Mouse (Mus musculus): ENCODE results near the gene Tyw5.

The Tyw5 gene

DNA sequence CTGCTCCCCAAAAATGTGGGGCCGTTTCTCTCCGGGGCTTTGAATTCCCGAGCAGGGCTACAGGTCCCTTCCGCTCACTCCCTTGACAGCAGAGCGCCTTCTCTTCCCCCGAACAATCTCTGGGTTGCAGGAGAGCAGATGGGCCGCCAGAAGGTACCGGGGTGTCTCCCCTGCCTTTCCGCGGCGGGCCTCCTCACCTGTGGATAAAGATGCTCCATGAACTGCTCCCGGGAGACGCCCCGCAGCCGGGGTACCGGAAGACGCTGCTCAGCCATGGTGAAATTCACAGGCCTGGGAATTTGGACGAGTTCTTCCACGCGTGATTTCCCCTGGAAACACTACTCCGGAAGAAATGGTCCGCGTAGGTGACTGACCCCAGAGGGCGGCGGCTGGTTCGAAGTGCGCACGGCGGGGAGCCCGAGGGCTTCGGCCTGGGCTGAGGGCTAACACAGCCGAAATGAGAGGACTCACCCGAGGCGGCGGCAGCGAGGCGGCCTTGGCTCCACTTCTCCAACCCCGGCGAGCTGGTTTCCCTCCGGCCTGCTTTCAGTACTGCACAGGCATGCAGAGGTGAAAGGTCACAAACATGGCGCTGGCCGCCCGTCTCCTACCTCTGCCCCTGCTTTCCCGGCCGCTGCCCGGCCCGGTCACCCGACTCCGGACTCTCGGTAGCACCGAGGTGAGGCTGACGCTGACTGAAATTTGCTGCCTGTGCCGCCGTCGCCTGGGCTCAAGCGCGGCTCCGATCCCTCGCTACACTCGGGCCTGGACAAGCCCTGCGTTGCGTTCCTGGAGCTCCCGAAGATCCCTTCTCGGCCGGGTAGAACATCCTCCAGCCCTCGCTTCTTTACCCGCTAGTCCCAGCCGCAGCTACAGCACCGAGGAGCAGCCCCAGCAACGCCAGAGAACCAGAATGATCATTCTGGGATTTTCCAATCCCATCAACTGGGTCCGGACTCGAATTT lies at the start of gene Tyw5, which contains the start of gene Maip1:
TSS of gene Tyw5 (minus strand) at position 915 of the 965 bp plus-strand sequence.
TSS of gene Maip1 (plus strand) at position 142 of the 965 bp plus-strand sequence.
- DNase-seq (ENCODE audit: low read depth): peak; percentile 68

DNA sequence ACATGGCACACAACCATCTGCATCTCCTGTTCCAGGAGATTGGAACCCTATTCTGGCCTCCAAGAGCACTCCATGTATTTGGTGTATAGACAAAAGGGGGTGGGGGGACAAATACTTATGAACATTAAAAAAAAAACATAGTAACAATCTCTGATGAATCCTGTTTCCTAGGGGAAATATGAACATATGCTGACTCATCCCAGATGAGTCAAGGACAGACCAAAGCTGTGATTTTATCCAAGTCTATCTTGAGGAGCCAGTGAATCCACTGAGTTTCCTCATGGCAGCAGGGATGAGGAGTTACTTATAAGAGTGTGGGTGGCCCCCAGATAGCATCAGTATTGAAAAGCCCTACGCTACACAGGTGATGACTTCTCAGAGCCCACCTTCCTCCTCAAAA lies 43.3 kb upstream of the Tyw5 start:
- DNase-seq (ENCODE audit: low read depth): no peak

DNA sequence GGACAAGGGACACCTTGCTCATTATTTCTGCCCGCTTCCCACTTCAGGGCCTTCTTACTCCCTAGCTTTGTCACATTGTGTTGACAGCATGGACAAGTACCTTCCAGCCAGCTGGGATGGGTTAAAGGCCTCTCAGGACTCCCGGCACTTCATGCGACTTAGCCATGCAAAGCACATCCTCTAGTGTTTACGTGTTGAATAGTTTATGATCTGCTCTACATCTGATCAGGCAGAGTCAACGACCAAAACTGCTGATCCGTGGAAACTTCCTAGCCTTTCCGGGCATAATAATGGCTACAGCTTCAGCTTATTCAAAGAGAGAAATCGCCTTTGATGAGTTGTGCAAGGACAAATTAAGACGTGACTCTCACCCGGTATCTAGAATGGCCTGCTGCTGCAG lies 38.8 kb upstream of the Tyw5 start:
- DNase-seq (ENCODE audit: low read depth): no peak

DNA sequence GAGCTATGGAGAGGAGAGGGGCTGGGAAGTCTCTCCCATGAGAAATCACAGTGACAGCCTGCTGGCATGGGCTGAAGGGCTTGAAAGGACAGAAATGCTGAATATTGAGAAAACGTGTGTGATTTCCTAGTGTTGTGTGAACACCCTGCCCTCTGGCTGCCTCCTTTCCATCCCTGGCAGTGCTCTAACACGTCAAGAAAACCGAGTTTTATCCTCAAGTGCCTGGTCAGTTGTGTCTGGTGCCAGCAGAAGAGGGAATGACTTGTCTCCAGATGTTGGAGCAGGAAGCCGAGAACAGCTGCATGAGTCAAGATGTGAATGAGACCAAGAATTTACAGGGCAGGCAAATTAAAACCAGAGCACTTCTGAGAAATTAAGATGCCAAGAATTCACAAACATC lies 33.9 kb upstream of the Tyw5 start:
- no peak for DNase-seq (ENCODE audit: low read depth)

DNA sequence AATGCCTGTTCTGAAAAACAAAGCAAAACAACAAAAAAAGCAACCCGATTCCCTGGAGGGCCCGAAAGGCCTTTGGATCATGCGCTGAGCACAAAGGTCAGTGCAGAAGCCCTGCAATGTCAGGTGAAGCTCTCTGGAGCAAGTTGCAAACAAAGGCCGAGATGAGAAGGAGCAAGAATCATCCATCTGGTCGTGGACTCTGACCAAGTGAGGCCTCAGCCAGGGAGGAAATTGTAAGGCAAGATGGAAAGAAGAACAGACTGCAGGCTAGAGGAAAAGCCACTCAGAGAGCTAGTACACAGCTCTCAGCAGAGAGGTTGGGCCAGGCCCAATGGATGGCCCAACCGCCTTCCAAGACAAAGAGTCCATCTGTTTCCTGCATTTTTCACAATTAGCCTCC lies 32.1 kb upstream of the Tyw5 start:
- no peak for DNase-seq (ENCODE audit: low read depth)

DNA sequence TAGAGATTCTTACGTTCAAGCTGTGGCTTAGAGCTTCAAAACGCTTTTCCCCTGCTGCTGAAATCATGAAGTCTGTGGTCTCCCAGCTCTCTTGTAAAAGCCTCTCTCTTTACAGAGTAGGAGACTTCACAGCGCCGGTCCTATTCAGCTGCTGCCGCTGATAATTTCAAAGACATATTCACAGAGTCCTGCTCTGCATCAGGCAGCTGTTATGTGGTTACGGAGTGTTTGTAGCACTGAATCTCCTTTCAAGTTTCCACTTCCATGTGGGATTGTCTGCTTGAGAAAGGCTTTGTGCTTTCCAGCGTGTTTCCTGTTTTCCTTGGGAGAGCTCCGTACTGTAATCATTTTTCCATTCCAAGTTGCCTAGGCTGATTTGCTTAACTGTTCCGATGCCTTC lies 30.1 kb upstream of the Tyw5 start:
- DNase-seq (ENCODE audit: low read depth): no peak

DNA sequence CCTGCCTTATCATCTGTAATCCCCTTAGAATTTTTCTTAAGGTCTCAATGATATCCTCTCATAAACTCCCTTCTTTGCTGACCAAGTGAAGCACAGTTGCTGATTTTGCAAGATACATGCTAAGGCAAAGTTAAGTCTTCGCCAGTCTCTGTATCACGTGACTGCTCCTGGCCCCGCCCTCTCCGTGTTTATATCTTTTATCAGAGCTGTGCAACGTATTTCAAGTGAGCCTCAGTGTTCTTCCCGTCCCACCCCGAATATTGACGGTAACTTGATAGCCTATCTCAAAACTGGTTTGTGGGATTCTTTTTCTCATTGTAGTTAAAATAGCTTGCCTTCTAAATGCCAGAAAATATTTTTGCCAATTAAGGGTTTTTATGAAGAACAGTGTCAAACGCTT lies 29.5 kb upstream of the Tyw5 start:
- no peak for DNase-seq (ENCODE audit: low read depth)

DNA sequence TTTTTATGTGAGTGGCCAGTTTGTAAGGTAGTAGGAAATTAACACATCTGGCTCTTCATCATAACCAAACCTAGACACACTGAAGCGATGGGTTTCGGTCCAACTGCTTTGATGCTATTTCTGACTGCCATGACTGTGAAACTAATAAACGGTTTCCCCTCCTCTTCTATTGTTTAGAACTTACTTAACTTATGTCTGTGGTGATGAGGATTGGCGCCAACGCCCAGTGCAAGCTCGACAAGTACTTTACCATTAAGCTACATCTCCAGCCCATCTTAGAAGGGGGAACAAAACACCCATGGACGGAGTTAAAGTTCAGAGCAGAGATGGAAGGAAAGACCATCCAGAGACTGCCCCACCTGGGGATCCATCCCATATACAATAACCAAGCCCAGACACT lies 26.2 kb upstream of the Tyw5 start:
- DNase-seq (ENCODE audit: low read depth): no peak

DNA sequence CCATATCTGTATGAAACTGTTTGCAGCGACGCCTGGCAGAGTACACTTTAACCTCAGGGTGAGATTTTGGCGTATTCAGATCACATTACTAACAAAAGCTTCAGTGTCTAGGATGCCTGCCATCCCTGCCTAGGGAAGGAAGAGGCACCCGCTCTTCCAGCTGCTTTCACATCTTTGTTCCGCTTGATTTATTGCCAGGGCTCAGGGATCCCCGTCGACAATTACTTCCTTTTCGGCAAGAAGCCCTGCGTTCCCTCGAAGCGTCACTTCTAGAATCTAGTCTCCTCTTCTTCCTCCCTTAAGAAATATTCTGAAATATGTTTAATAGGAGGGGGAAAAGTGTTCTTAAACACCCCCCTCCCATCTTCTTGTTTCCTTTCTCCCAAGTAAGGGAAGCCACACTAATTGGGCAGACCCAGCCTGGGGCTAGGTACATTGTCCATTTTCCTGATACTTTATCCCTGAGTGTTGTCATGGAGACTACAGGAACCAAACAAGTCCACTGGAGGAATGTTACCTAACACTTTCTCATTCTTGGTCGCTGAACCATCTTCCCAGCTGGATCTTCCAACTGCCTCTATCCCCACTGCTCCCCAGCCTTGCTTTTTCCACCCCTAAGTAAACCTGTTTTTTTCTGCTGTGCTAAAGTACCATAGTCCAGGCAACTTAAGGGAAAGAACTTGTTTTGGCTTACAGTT lies 23.0 kb upstream of the Tyw5 start:
- no peak for DNase-seq (ENCODE audit: low read depth)

DNA sequence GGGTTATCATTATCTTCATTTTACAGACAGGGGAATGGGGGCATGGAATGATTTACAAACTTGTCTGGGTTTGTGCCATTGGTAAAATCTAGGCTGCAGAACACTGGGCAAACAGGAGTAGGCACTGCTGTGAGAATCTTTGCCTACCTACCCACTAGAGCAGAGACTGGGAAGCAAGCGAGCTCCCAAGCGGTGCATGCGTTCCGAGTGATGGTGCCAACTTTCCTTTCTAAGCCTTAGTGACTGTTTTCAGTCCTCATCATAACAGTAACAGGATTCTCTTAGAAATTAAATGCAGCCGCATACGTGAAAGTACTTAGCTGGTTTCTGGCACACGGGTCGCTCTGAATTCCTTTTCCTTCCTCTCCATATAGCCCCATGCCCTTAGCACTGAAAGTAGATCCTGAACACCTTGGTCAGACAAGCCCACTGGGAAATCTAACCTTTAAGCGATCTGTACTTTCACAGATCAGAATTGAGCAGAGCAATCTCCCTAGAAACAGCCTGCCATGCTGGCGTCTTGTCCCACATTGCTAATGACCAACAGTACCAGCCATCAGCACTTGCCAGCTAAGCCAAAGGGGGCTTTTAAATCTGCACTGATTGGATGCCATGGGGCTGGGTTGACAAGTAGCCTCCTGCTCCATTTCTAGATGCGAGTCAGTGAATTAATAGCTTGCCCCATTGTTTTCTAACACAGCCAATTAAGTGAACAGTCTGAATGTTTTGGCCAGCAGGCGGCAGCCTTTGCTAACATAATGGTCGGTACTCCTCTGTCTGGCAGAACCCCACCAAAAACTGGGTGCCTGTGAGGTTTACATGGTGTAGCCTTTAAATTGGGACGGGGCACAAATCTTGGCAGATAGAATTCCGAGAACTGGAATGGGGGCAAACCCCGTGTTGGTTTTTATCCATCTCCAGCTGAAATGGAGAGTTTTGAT lies 21.7 kb upstream of the Tyw5 start:
- peak; percentile 62 for DNase-seq (ENCODE audit: low read depth)

DNA sequence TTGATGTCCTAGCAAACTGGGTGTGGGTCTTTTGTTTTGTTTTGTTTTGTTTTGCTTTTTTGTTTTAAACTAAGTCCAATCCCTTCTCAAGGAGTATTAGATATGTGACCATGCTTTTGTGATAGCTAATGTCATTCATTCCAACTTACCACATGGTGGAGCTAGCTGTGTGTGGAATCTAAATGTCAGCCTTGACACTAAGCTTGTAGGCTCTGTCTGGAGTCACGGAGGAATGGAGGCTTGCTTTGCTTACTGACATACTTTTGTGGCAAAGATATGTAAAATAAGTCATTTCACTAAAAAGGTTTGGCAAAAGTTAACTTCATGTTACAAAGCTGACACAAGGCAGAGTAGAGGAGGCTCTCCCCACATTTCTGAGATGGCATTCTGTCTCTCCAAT lies 16.8 kb upstream of the Tyw5 start:
- no peak for DNase-seq (ENCODE audit: low read depth)

DNA sequence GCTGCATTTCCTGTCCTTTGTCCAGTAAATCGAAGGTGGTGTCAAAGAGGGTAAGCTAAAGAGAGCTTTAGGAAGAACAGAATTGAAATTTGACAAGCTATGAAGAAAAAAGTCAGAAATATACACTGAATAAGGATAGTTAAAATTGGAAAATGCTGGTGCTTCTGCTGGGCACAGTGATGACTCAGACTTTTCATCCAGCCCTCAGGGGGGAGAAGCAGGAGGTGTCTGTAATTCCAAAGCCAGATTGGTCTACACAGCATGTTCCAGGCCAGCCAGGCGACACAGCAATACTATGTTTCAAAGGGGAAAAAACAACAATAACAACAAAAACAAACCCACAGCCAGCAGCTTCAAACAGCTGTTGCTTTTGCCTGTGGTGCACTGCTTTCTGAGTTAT lies 6.5 kb upstream of the Tyw5 start:
- DNase-seq (ENCODE audit: low read depth): no peak

DNA sequence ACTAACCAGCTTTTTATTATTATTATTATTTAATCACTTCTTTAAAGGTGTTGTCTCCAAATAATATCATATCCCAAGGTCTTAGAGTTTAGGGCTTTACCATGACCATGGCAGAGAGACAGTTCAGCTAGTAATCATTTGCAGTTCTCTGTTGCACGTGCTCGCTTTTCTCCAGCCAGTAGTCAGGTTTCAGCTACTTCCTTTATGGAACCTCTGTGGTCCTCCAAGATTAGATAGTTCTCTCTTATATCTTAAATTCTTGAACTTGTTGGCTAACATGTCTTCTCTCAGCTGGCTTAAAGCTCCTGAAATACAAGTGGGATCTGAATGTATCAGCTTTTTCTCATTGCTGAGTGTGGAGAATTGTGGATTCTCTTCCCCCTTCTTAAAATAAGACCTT lies 2.1 kb upstream of the Tyw5 start:
- DNase-seq (ENCODE audit: low read depth): no peak

DNA sequence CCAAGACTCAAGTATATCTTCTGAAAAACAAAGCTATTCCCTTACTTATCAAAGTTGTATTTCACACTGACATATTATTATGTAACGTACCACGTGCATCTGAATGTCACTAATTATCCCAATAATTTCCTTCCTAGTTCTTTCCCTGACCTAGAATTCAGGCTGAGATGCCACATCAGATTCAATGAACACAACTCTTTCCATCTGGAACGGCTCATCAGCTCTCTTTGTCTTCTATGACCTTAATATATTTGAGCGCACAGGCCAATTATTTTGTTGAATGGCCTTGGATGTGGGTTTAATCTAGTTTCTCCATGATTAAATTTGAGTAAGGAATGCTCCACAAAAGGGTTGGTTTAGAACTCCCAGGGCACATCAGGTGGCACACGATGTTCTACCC lies 4.8 kb downstream of the Tyw5 start:
- no peak for DNase-seq (ENCODE audit: low read depth)

DNA sequence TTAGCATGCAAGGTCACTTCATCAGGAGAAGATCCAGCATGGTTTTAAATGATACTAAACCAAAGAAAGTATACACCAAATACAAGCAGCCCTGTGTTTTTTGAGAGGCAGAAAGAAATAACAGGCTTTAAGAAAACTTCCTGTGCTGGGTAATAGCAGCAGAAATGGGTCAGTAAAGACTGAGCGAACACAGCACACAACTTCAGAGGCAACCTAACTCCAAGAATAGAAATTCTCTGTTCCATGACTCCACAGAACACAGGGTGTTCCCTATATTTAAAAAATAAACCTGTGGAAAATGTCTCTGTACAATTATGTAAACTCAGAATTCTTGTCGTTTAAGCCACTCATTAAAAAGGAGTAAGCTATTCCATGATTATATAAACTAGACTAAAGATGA lies 6.0 kb downstream of the Tyw5 start:
- no peak for DNase-seq (ENCODE audit: low read depth)

DNA sequence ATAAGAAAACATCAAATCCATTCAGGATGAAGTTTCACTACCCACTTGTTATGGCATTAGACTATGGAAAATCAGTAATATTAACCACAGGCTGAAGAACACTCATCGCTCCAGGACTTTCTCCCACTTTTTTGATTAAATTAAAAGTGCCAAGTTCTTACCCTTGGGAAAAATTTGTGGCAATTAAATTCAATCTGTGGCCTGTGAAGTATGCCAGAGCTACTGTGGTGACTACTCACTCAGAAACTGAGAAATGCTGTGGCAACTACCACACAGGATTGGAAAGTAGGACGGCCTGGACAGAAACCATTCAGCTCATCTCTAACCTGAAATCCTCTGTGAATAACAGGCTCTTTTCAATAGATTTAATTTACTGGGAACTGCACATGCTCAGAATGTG lies 6.6 kb downstream of the Tyw5 start:
- DNase-seq (ENCODE audit: low read depth): no peak

DNA sequence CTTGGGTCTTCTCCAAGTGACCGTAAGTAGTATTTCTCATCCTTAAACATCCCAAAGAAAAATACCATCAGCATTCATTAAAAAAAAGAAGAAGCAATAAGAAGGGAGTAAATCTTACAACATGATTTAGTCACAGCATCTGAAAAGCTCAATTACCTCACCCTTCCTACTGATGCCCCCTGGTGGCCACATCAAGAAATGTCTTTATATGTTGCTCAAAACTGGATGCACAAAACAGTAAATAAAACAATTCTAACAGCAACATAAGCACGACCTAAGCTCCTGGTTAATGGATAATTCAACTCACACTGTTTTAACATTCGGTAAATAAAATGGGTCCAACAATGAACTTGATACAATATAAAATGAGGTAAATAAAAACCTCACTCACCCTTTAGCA lies 12.8 kb downstream of the Tyw5 start:
- DNase-seq (ENCODE audit: low read depth): peak; percentile 50

DNA sequence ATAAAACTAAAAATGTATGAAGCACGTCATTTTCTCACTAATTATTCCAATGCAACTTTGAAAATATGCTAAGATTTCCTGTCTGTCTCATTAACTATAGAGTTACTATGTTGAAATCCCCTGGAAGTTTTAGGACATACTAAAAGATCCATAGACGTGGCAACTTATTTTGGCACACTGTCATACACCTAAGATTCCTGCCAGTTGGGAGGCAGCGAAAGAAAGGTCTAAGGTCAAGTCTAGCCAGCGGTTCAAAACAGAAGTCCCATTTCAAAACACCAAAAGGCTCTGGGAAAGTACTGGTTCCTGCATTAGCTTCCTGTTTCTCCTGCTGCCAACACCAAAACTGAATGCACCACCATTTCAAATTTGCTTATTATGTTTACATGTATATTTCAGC lies 14.5 kb downstream of the Tyw5 start:
- no peak for DNase-seq (ENCODE audit: low read depth)

DNA sequence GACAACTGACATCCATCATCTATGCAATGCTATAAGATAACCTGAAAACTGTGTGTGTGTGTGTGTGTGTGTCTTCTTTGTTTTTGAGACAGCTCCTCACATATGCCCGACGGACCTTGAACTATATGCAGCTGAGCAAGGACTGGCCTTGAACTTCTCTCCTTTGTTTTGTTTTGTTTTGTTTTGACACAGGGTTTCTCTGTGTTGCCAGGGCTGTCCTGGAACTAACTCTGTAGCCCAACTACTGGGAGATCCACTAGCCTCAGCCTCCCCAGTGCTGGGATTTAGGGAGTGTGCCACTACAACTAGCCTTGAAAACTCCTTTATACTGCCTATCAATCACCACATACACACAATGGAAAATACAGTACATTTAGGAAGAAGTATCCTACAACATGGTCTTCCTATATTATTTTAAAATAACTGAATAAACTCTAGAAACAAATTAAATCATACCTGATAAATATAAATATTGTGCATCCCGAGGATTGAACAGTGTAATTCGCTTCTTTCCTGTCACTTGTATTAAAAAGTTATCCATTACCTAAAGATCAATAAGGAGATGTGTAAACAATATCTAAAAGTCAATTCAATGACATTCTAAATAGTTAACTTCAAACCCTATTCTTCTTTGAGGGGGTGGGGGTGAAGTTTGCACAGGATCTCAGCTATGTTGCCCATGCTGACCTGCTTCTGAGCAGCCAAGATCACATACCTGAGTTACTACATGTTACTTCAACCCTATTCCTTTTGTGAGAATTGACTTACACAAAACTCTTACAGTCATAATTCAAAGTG lies 15.7 kb downstream of the Tyw5 start:
- no peak for DNase-seq (ENCODE audit: low read depth)

DNA sequence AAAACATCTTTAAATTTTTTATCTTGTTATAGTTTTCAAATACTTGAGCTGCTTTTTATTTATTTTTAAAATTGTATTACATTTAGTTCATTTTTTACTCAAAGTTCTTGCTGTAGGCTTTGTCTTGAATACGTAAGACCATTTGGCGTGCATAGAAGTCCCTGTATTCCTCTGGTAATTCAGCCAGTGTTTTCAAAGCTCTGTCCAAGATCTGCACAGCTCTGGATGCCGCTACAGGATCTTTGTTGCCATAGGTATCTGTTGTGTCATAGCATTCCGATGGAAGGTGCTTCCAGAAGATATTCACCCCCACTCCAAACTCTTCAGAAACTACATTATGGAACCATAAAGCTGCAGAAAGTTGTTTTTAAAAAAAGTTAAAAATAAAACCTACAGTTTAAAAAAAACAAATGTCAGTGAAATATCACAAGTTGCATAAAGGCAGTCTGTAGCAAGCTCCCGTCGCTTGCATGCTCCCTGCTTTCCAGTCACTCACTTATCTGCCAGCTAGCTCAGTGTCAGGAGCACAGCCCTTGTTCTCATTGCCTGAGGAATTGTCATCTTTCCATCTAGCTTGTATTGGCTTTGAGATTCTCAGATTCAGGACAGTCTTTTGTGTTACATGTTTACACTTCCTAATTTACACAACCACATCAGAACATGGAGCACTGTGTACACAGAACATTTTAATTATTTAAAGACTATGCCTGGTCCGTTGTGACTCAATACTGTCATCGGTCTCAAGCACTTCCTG lies 18.3 kb downstream of the Tyw5 start:
- no peak for DNase-seq (ENCODE audit: low read depth)

DNA sequence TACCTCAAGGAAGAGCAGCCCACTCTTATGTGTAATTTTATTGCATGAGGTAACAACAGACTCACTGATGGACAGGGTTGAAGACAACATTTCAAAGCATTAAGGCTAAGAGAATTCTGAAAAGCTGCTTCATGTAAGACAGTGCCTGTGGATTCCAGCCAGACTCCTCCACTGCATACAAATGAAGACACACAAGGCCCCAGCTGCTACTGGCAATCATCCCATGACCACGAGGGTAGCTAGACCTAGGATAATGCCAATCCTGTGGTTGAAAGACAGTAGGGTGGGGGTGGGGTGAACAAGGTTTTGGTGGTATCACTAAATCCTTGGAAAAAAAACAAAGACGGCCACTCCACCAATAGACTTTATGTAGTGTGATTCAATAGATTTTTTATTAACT lies 19.0 kb downstream of the Tyw5 start:
- DNase-seq (ENCODE audit: low read depth): no peak
